Mouse (Mus musculus) MEL (cell line): Measurements from ENCODE around the gene Nbas. TPM values are rescaled to one million over a fixed set of nuclear protein-coding genes. Genes with fewer than 3 reads are reported as not detected.

Experiments used
- DNase-seq: peaks from one replicate; pipeline ENCODE4 v3.0.0; 2011; ENCODE audit warnings: low read depth, low spot score
- H3K27ac ChIP-seq: 2 replicates; pipeline ENCODE4 v1.5.1; 2012; ENCODE audit warnings: low read depth, mild to moderate bottlenecking, control low read depth, low read length, moderate library complexity; ENCODE audit not compliant: control insufficient read depth
- H3K27me3 ChIP-seq, 2 experiments: fragments of 150-350 bp in 1 of 2; sonication (generic) in 1 of 2; 2 replicates each; pipeline ENCODE4 v1.6.1; 2012; ENCODE audit warnings: low read length in 2 of 2, mild to moderate bottlenecking in 2 of 2, improper control_type of control experiment in 1 of 2, moderate library complexity in 1 of 2; ENCODE audit not compliant: insufficient read depth in 2 of 2, control insufficient read depth in 1 of 2
- H3K36me3 ChIP-seq, 2 experiments: 2 replicates each; pipeline ENCODE4 v1.6.1; 2012 to 2014; ENCODE audit warnings: low read length in 2 of 2, improper control_type of control experiment in 1 of 2, inconsistent platforms in 1 of 2, mild to moderate bottlenecking in 1 of 2; ENCODE audit not compliant: insufficient read depth in 2 of 2, control insufficient read depth in 1 of 2
- H3K4me1 ChIP-seq, 2 experiments: fragments of 150-350 bp in 1 of 2; sonication (generic) in 1 of 2; 2 replicates each; pipeline ENCODE4 v1.6.1; 2012; ENCODE audit warnings: low read length in 2 of 2, improper control_type of control experiment in 1 of 2, mild to moderate bottlenecking in 1 of 2; ENCODE audit not compliant: insufficient read depth in 2 of 2, control insufficient read depth in 1 of 2
- H3K4me3 ChIP-seq, 2 experiments: fragments of 150-350 bp in 1 of 2; sonication (generic) in 1 of 2; 2 replicates each; pipeline ENCODE4 v1.5.1; 2012; ENCODE audit warnings: low read depth in 2 of 2, low read length in 2 of 2, mild to moderate bottlenecking in 2 of 2, moderate library complexity in 2 of 2, control low read depth in 1 of 2, improper control_type of control experiment in 1 of 2; ENCODE audit not compliant: control insufficient read depth in 1 of 2, insufficient read depth in 1 of 2
- H3K79me2 ChIP-seq: 2 replicates; pipeline ENCODE4 v1.6.1; 2012; ENCODE audit warnings: mild to moderate bottlenecking, low read length, moderate library complexity; ENCODE audit not compliant: control insufficient read depth, poor library complexity, insufficient read depth
- H3K9ac ChIP-seq: 2 replicates; pipeline ENCODE4 v1.6.1; 2012; ENCODE audit warnings: low read depth, mild to moderate bottlenecking, control low read depth, low read length, moderate library complexity; ENCODE audit not compliant: control insufficient read depth, poor library complexity, severe bottlenecking
- H3K9me3 ChIP-seq: fragments of 150-350 bp; sonication (generic); replicated peaks from 2 replicates; pipeline ENCODE4 v1.6.1; 2012; ENCODE audit warnings: mild to moderate bottlenecking, low read length, improper control_type of control experiment, moderate library complexity; ENCODE audit not compliant: insufficient read depth
- BHLHE40 ChIP-seq: IDR thresholded peaks from 2 replicates; pipeline ENCODE4 v1.6.1; 2012; ENCODE audit warnings: low read depth, mild to moderate bottlenecking, inconsistent platforms, low read length, improper control_type of control experiment, borderline replicate concordance
- CTCF ChIP-seq, 3 experiments: IDR thresholded peaks in 2 of 3; conservative IDR thresholded peaks in 1 of 3; 2 replicates each; pipeline ENCODE4 v1.5.1; 2011 to 2012; ENCODE audit warnings: low read length in 3 of 3, low read depth in 2 of 3, mild to moderate bottlenecking in 2 of 3, improper control_type of control experiment in 1 of 3, inconsistent platforms in 1 of 3, mixed read lengths in 1 of 3, moderate library complexity in 1 of 3; ENCODE audit not compliant: control insufficient read depth in 1 of 3, insufficient read depth in 1 of 3, poor library complexity in 1 of 3, severe bottlenecking in 1 of 3
- E2F4 ChIP-seq: IDR thresholded peaks from 2 replicates; pipeline ENCODE4 v1.6.1; 2011; ENCODE audit warnings: low read depth, low read length, improper control_type of control experiment, borderline replicate concordance
- ELF1 ChIP-seq: IDR thresholded peaks from 2 replicates; pipeline ENCODE4 v1.6.1; 2014; ENCODE audit warnings: low read depth, mild to moderate bottlenecking, inconsistent platforms, low read length, improper control_type of control experiment, moderate library complexity
- GABPA ChIP-seq: IDR thresholded peaks from 2 replicates; pipeline ENCODE4 v1.6.1; 2012; ENCODE audit warnings: low read depth, mild to moderate bottlenecking, inconsistent platforms, low read length, improper control_type of control experiment, moderate library complexity
- HCFC1 ChIP-seq: IDR thresholded peaks from 2 replicates; pipeline ENCODE4 v1.6.1; 2012; ENCODE audit warnings: low read depth, mild to moderate bottlenecking, inconsistent platforms, low read length, improper control_type of control experiment, moderate library complexity
- JUND ChIP-seq: IDR thresholded peaks from 2 replicates; pipeline ENCODE4 v1.6.1; 2011; ENCODE audit warnings: low read depth, mild to moderate bottlenecking, improper control_type of control experiment, low read length
- KAT2A ChIP-seq: conservative IDR thresholded peaks from 2 replicates; pipeline ENCODE4 v1.6.1; 2012; ENCODE audit warnings: low read depth, low read length, improper control_type of control experiment, inconsistent platforms
- MAX ChIP-seq: IDR thresholded peaks from 2 replicates; pipeline ENCODE4 v1.6.1; 2011; ENCODE audit warnings: low read length, improper control_type of control experiment
- POLR2A ChIP-seq, 2 experiments: IDR thresholded peaks; 2 replicates each; pipeline ENCODE4 v1.6.1; 2011 to 2012; ENCODE audit warnings: low read length in 2 of 2, mild to moderate bottlenecking in 2 of 2, control low read depth in 1 of 2, improper control_type of control experiment in 1 of 2, low read depth in 1 of 2, moderate library complexity in 1 of 2; ENCODE audit not compliant: control insufficient read depth in 1 of 2, insufficient read depth in 1 of 2, poor library complexity in 1 of 2
- POLR2AphosphoS2 ChIP-seq: IDR thresholded peaks from 2 replicates; pipeline ENCODE4 v1.6.1; 2011; ENCODE audit warnings: low read length, improper control_type of control experiment
- POLR2AphosphoS5 ChIP-seq: IDR thresholded peaks from 2 replicates; pipeline ENCODE4 v1.6.1; 2012; ENCODE audit warnings: low read depth, borderline replicate concordance, mild to moderate bottlenecking, inconsistent platforms, low read length, moderate library complexity, mixed read lengths
- RAD21 ChIP-seq: IDR thresholded peaks from 2 replicates; pipeline ENCODE4 v1.6.1; 2011; ENCODE audit warnings: mild to moderate bottlenecking, low read depth, low read length, improper control_type of control experiment
- RCOR1 ChIP-seq: IDR thresholded peaks from 2 replicates; pipeline ENCODE4 v1.6.1; 2012; ENCODE audit warnings: low read depth, mild to moderate bottlenecking, inconsistent platforms, low read length, improper control_type of control experiment
- SIN3A ChIP-seq: IDR thresholded peaks from 2 replicates; pipeline ENCODE4 v1.6.1; 2012; ENCODE audit warnings: low read length, improper control_type of control experiment, inconsistent platforms
- SMC3 ChIP-seq: IDR thresholded peaks from 2 replicates; pipeline ENCODE4 v1.6.1; 2011; ENCODE audit warnings: low read depth, low read length, improper control_type of control experiment
- TAL1 ChIP-seq: IDR thresholded peaks from 2 replicates; pipeline ENCODE4 v1.6.1; 2012; ENCODE audit warnings: mild to moderate bottlenecking, inconsistent platforms, low read length, moderate library complexity, mixed read lengths
- UBTF ChIP-seq: IDR thresholded peaks from 2 replicates; pipeline ENCODE4 v1.6.1; 2012; ENCODE audit warnings: low read depth, mild to moderate bottlenecking, inconsistent platforms, low read length, improper control_type of control experiment, moderate library complexity, borderline replicate concordance; ENCODE audit not compliant: insufficient read depth
- USF1 ChIP-seq: IDR thresholded peaks from 2 replicates; pipeline ENCODE4 v1.6.1; 2014; ENCODE audit warnings: low read depth, mild to moderate bottlenecking, inconsistent platforms, low read length, improper control_type of control experiment, moderate library complexity
- ZNF384 ChIP-seq: IDR thresholded peaks from 2 replicates; pipeline ENCODE4 v1.6.1; 2012; ENCODE audit warnings: low read depth, mild to moderate bottlenecking, inconsistent platforms, low read length, improper control_type of control experiment
- polyA plus RNA-seq, 2 experiments: library from polyadenylated mRNA; stranded (reverse) in 1 of 2; unstranded in 1 of 2; fragments of >175 nt in 1 of 2; fragments of >200 nt in 1 of 2; gene quantifications; 2 replicates each; pipeline versions ENCODE4 v1.2.1 to v1.2.4; 2012; ENCODE audit warnings: low replicate concordance in 2 of 2, low read depth in 1 of 2; ENCODE audit not compliant: insufficient read length in 2 of 2, insufficient read depth in 1 of 2, missing spikeins in 1 of 2
- total RNA-seq: library from RNA; depleted of rRNA; stranded (reverse); fragments of 300-350 nt; gene quantifications from 2 replicates; pipeline ENCODE4 v1.2.3, GENCODE M21; 2012

The Nbas gene
- total and polyA plus RNA-seq, 3 experiments = 24.2 to 25.7 TPM; not detected in 1

DNA sequence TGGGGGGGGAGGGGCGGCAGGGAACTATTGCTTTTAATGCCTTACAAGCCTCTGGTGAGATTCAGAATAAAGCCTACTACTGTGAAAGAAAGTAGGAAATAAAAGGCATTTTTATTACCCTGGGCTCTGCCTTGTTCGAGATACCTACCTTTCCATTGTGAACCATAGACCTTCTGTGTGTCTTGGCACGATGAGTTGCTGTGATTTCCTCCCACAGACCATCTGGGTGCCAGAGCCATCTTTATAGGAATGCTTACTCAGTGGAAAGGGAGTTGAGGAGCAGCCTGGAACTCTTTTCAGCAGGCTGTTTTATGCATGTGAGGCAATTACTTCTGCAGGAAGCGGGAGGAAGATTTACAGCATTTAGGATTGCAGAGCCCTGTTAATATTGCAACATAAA, 329.6 kb downstream of the Nbas start:
- no peak overlapping the region for H3K4me3 ChIP-seq
- TF ChIP-seq MAX (no peak), ZNF384 (no peak), JUND (no peak), E2F4 (no peak), RCOR1 (no peak), ELF1 (no peak), TAL1 (no peak), UBTF (no peak), BHLHE40 (no peak), KAT2A (no peak), USF1 (no peak), POLR2AphosphoS2 (no peak), CTCF (IDR thresholded peaks at IDR 0.05 in 2 of 3, conservative IDR thresholded peaks at IDR 0.05 in 1 of 3; ENCODE audit: control insufficient read depth in 1 of 3, insufficient read depth in 1 of 3, low read depth in 2 of 3, low read length in 3 of 3, poor library complexity in 1 of 3, severe bottlenecking in 1 of 3) (no peak)
- no peak overlapping the region for H3K9ac ChIP-seq
- no peaks in the 10 kb centered on the region for H3K27me3 ChIP-seq
- H3K27ac ChIP-seq = no peak overlapping the region
- no peaks in the 10 kb centered on the region for H3K79me2 ChIP-seq
- H3K36me3 ChIP-seq = no peaks in the 10 kb centered on the region
- no peak for DNase-seq
- H3K4me1 ChIP-seq = no peaks in the 10 kb centered on the region
- H3K9me3 ChIP-seq = no peaks in the 10 kb centered on the region

DNA sequence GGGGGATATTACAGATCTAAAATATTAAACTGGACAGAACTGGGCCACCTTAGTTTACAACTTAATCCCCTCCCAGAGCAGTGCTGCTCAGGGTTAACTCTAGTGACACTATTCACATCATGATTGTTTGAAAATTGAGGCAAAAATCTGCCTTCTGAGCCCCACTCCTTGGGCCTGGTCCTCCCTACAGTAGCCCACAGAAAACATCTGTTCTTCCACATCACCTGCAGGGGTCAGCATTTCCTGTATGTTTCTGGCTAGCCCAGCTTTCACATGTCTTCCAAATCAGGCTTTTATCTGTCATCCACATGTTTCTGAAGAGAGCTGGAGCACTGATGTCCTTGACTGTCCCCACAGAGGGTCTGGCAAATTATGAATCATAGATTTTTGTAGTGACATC, 333.5 kb downstream of the Nbas start:
- Histone ChIP-seq H3K27me3 (no peaks in the 10 kb centered on the region; a peak in 1 of 4 replicates), H3K27ac (no peak overlapping the region)
- TF ChIP-seq RAD21 = peak; percentile 56
- TF ChIP-seq HCFC1 = no peak
- TF ChIP-seq SIN3A = no peak
- peak in 2 of 3 experiments; percentile 28 to 50; a peak in 4 of 6 replicates for TF ChIP-seq CTCF (IDR thresholded peaks at IDR 0.05 in 2 of 3, conservative IDR thresholded peaks at IDR 0.05 in 1 of 3; ENCODE audit: control insufficient read depth in 1 of 3, insufficient read depth in 1 of 3, low read depth in 2 of 3, low read length in 3 of 3, poor library complexity in 1 of 3, severe bottlenecking in 1 of 3)
- TF ChIP-seq SMC3 = peak; percentile 49
- no peak for TF ChIP-seq POLR2AphosphoS5
- no peak for TF ChIP-seq POLR2A (IDR thresholded peaks at IDR 0.05; ENCODE audit: control insufficient read depth in 1 of 2, insufficient read depth in 1 of 2, low read depth in 1 of 2, low read length in 2 of 2, poor library complexity in 1 of 2)
- TF ChIP-seq GABPA = no peak
- TF ChIP-seq, all 39 proteins: peak for 3
- no peaks in the 10 kb centered on the region for H3K36me3 ChIP-seq
- no peak overlapping the region for H3K9ac ChIP-seq
- H3K4me1 ChIP-seq = no peaks in the 10 kb centered on the region
- H3K4me3 ChIP-seq = no peak overlapping the region
- no peaks in the 10 kb centered on the region for H3K9me3 ChIP-seq
- peak; percentile 30 for DNase-seq
- H3K79me2 ChIP-seq = no peaks in the 10 kb centered on the region
